Mouse (Mus musculus) layer of hippocampus, postnatal 10 days (tissue): ENCODE results near the gene Olfr669. TPM values are rescaled to one million over a fixed set of nuclear protein-coding genes. Genes with fewer than 3 reads are reported as not detected.
"Not testable (repeated sequence)": the region's sequence is repeated elsewhere in the genome, so short reads cannot be mapped to it uniquely, and the experiment has no call there.

Experiments used
- DNase-seq, 2 experiments: peaks; one replicate each; pipeline ENCODE4 v3.0.0; 2021; ENCODE audit warnings: low spot score in 2 of 2
- long read RNA-seq: library from polyadenylated mRNA; stranded (forward); transcript quantifications from one replicate; pipeline ENCODE4 v2.0.0, GENCODE M21; 2023
- total RNA-seq, 2 experiments: library from RNA; stranded (reverse); gene quantifications; 2 replicates each; pipeline ENCODE4 v1.2.3; 2021

Olfr669 gene
- not detected for total RNA-seq
- long read RNA-seq, result 0 reads

GRCm38 (mm10) chr7:104933940-104934339 lies at the start of gene Olfr669:
Gene Olfr669 (plus strand): TSS chr7:104934240.
- DNase-seq, result no peak

DNA sequence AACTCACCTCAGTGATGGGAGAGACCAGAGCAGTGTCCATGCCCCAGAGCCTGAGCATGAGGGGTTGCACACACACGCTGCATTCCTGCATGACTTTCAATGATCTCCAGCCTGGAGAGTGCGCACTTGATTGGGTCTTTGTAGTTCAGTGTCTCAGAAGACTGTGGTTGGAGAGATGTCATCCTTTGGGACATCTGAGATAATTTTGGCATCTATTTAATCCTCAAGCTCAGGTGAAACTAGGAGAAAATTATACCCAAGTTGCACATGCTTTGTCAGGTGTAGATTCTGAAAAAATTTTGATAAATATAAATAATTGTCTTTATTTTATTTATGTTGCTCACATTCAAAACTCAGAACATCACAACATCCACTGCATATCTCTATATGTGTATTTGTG lies 38.2 kb upstream of the Olfr669 start, which contains the start of gene Olfr666:
Gene Olfr666 (minus strand): TSS at position 101 of the 400 bp plus-strand sequence.
- no peak for DNase-seq

- no peak for DNase-seq
These were observed 12.7 kb upstream of the Olfr669 start, which contains the start of gene Olfr667 for GRCm38 (mm10) chr7:104921382-104921781. Gene Olfr667 (minus strand): TSS chr7:104921482.

DNA sequence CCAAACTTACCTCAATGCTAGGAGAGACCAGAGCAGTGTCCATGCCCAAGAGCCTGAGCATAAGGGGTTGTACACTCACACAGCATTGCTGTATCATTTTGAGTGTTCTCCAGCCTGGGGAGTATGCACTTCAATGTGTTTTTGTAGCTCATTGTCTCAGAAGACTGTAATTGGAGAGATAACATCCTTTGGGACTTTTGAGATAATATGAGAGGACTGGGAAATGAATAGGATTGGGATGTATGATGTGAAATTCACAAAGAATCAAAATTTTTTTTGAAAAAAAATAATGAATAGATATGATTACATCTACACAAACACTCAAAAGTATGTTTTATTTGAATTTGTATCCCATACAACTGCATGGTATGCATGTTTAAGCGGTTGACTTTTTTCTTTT lies 6.1 kb upstream of the Olfr669 start, which contains the start of gene Olfr668:
Gene Olfr668 (minus strand): TSS at position 101 of the 400 bp plus-strand sequence.
- DNase-seq, result no peak

- DNase-seq, result not testable (repeated sequence)
These were observed 16.2 kb downstream of the Olfr669 start for GRCm38 (mm10) chr7:104950234-104950633.

DNA sequence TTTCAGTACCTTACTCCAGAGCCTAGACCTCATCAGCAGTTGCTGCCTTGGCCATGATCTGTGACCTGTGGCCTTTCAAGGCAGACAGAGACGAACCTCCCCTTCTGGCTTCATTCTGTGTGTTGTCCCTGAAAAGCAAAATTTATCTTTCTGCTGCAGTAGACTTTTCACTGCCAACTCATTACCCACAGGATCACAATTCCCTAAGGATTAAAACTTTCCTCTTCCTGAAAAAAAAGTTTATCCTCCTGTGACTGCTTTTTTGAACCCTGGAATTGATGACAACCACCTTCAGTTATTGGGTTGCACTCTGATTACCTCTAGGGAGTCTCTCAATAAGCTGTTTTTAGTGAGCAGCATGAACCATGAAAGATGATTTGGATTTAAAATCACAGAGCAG lies 28.5 kb downstream of the Olfr669 start, which contains the start of gene Olfr670:
Gene Olfr670 (minus strand): TSS at position 101 of the 400 bp plus-strand sequence.
- no peak for DNase-seq

- not testable (repeated sequence) for DNase-seq
These were observed 38.5 kb downstream of the Olfr669 start for GRCm38 (mm10) chr7:104972507-104972906.

GRCm38 (mm10) chr7:104979026-104979425 lies 45.0 kb downstream of the Olfr669 start, which contains the start of gene Olfr671:
Gene Olfr671 (minus strand): TSS chr7:104979126.
- DNase-seq, result no peak

Other genes starting within 250 kb of the Olfr669 start
- gene Olfr661, start 247.7 kb upstream of the Olfr669 start, total RNA-seq, result not detected
- not detected for gene Usp17le, start 156.8 kb upstream of the Olfr669 start, total RNA-seq
- not detected for gene Usp17lb, start 91.6 kb upstream of the Olfr669 start, total RNA-seq
- not detected for gene Usp17la, start 77.2 kb upstream of the Olfr669 start, total RNA-seq
- gene Olfr665, start 56.2 kb upstream of the Olfr669 start, total RNA-seq, result not detected
- gene Olfr666, start 38.3 kb upstream of the Olfr669 start, total RNA-seq, result not detected
- not detected for gene Olfr667, start 12.8 kb upstream of the Olfr669 start, total RNA-seq
- gene Olfr668, start 6.2 kb upstream of the Olfr669 start, total RNA-seq, result not detected
- not detected for gene Olfr670, start 28.4 kb downstream of the Olfr669 start, total RNA-seq
- not detected for gene Olfr671, start 44.9 kb downstream of the Olfr669 start, total RNA-seq
- gene Olfr672, start 67.8 kb downstream of the Olfr669 start, total RNA-seq, result not detected
- not detected for gene Olfr675, start 94.2 kb downstream of the Olfr669 start, total RNA-seq
- not detected for gene Olfr676, start 98.5 kb downstream of the Olfr669 start, total RNA-seq
- not detected for gene Olfr677, start 117.1 kb downstream of the Olfr669 start, total RNA-seq
- not detected for gene Olfr678, start 130.2 kb downstream of the Olfr669 start, total RNA-seq
- not detected for gene Olfr679, start 147.0 kb downstream of the Olfr669 start, total RNA-seq
- gene Olfr680-ps1, start 158.6 kb downstream of the Olfr669 start, total RNA-seq, result not detected
- not detected for gene Olfr681, start 182.6 kb downstream of the Olfr669 start, total RNA-seq
- not detected for gene Olfr683, start 212.8 kb downstream of the Olfr669 start, total RNA-seq
- gene Olfr684, start 229.4 kb downstream of the Olfr669 start, total RNA-seq, result not detected